Mouse (Mus musculus) c-Kit-positive CD71-positive TER-119-positive erythroid progenitor cells, embryonic 14.5 days (primary cell): ENCODE measurements around the gene Sln.

Source experiments
- DNase-seq: peaks from one replicate; pipeline ENCODE4 v3.0.0-alpha.2; 2013; ENCODE audit warnings: low spot score

The Sln gene

DNA sequence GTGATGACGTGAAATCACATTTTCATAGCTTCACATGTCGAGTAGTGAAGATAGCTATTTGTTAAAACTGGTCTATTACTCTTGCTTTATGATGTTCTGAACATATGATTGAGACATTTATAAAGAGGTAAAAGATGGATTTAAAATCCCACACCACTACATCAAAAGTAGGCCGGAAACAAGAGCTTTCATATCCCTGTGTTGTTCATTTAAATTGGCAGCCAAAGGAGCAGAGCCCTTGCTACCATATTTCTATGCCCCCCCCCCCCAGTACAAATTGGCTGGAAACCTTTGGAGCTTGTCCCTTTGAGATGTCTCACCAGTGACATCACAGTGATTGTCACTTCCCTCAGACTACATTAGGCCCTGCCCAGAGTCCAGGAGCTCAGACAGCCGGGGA, at the start of gene Sln:
Sln (plus strand) TSS at position 301 of the 400 bp plus-strand sequence.
- DNase-seq: no peak

- DNase-seq: no peak
Observed at GRCm38 (mm10) chr9:53802921-53803320, 47.0 kb upstream of the Sln start.

GRCm38 (mm10) chr9:53806496-53807086, 43.4 kb upstream of the Sln start:
- no peak for DNase-seq

DNA sequence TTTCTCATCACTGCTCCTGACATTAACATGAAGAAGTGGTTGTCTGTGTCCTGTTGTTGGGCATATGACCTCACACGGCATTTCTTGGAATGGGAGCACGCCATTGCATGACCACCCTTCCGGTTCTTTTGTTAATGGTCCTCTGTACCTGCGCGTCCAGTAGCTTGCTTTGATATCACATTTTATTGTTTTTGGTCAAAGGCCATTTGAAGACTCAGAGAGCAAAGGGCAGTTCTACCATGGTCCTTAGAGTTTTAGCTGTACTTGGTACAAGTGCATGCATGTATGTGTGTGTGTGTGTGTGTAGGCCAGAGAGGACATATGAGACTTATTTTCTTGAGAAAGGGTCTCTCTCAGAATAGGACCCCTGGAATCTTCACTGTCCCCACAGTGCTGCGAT, 36.5 kb upstream of the Sln start:
- no peak for DNase-seq

DNA sequence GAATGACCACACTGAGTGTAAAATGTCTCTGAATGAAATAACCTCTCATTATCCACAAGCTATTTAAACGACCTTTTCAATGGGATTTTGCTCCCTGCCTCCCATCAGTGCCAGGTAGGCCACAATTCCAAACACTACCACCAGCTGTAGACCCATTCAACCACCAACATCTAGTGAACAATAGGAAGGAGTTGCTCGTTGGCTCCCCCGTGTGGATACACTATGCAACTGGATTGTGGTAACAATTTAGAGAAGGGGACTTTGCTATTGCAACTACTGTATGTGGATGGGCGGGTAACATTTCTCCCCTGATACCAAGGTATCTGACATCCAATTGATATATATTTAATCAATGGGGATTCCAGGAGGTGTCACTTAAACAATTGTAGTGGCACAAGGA, 31.2 kb upstream of the Sln start:
- peak; percentile 30 for DNase-seq

DNA sequence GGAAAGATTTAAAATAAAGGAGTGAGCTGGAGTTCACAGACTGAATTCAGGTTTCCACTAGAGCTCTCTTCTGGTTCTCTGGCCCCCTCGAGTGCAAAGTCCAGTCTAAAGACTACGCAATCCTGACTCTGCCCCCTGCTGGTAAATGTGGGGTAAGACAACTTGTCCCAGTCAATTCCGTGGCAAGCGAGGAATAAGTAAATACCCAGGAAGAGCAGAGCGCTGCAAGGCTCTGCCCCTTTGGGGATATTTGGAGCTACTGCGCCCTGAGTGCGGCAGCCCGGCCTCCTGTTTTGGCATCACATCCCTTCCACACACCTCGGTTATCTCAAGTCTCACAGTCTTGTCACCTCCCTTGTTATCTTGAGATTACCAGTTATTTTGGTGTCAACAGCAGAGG, 24.6 kb upstream of the Sln start:
- DNase-seq: peak; percentile 18

DNA sequence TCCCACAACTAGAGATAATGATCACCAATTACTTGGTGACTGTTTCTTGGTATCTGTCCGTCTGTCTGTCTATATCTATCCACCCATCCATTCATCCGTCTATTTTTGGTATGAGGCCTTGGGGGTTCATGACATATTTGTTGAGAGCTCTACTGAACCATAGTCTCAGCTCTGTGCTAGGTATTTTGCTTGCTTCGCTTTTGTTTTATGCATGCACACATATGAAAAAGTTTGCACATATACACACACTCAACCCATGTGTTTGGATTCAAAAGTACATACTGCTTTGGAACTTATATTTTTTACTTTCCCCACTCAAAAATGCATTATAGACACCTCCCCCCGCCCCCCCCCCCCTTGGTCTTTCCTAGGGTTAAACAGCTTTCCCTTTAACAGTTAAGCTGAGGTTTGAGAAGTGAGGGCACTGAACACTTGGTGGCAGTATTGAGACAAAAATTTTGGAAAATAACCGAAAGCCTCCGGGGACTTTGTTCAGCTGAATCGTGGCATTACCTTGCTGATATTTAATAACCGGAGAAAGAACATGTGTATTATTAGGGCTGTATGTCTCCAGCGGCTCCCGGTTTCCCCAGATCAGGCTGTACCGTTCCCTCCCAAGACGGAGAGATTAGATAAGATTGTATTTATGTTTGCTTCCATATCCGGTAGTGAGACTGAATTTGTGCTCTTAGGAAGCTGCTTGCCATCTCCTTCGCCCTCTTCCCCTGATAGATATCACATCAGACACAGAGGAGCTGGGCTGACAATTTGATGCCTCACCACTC, 20.7 kb upstream of the Sln start:
- DNase-seq: no peak

GRCm38 (mm10) chr9:53829866-53830209, 20.1 kb upstream of the Sln start:
- DNase-seq: no peak

- DNase-seq: no peak
Observed at GRCm38 (mm10) chr9:53835039-53835438, 14.9 kb upstream of the Sln start.

- no peak for DNase-seq
Observed at GRCm38 (mm10) chr9:53835976-53836375, 14.0 kb upstream of the Sln start.

DNA sequence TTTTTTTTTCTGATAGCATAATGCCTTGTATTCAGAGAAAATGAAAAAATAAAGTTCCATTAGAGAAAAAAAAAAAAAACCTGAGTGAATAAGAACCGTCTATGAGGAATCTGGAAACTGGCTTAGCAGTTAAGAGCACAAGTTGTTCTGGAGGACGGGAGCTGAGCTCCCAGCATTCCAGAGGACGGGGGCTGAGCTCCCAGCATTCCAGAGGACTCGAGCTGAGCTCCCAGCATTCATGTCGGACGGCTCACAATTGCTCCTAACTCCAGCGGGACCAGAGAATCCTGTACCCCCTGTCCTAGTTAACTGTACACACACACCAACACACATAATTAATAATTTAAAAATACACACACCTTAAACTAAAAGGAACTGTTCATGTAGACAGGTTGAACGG, 11.1 kb upstream of the Sln start:
- no peak for DNase-seq

DNA sequence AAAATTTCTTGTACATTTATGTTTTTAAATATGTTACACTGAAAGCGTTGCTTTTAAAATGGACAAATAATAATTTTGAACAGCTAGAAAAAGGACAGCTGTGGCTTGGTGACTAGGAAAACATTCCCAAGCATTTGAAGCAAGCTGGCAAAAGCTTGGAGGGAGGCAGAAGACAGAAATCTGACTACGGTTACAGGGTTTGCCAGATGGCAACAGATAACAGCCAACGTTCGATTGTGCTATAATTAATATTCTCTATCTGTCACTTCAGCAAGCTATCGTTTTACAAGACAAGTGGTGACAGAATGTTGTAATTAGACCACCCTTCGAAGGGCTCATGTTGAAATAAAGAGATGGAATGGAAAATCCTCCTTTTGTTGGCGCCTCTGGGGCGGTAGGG, 1.4 kb upstream of the Sln start:
- DNase-seq: no peak

GRCm38 (mm10) chr9:53852158-53852557, 2.2 kb downstream of the Sln start:
- no peak for DNase-seq

- DNase-seq: no peak
Observed at GRCm38 (mm10) chr9:53853672-53854071, 3.7 kb downstream of the Sln start.

GRCm38 (mm10) chr9:53854525-53854924, 4.6 kb downstream of the Sln start:
- DNase-seq: no peak

GRCm38 (mm10) chr9:53857864-53858263, 7.9 kb downstream of the Sln start:
- DNase-seq: no peak

- no peak for DNase-seq
Observed at GRCm38 (mm10) chr9:53873239-53873638, 23.3 kb downstream of the Sln start.

DNA sequence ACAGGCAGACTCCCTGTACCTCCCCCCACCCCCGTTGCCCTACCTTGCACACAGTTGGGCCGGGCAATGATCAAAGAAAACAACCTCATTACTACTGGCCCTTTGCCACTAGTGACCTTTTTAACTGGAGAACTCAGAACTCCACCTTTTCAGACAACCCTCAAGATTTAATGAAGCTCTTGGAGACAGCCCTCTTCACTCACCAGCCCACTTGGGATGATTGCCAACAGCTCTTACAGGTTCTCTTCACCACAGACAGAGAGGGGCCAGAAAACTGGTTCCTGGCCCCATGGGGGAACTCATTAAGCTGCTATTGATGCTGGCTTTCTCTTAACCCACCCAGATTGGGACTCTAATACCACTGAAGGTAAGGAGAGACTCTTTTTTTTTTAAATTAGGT, 27.5 kb downstream of the Sln start:
- DNase-seq: no peak

GRCm38 (mm10) chr9:53883588-53884280, 33.8 kb downstream of the Sln start:
- DNase-seq: no peak

DNA sequence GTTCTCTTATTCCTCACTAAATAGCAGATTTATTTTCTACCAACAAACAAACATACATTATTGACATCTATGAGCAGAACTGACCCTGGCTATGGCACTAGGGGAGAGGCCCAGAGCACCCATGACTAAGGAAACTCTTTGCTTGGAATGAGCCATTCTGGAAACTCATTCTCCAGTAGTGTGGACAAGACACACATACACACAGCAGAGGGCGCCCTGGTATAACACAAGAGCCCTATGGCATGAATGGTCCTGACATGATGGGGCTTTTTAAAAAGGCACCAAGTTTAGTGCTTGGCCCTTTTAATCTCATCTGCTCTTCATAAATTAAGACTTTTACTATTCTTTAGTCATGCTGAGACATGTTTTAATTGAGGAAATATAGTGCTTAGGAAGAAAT, 40.1 kb downstream of the Sln start:
- DNase-seq: no peak

DNA sequence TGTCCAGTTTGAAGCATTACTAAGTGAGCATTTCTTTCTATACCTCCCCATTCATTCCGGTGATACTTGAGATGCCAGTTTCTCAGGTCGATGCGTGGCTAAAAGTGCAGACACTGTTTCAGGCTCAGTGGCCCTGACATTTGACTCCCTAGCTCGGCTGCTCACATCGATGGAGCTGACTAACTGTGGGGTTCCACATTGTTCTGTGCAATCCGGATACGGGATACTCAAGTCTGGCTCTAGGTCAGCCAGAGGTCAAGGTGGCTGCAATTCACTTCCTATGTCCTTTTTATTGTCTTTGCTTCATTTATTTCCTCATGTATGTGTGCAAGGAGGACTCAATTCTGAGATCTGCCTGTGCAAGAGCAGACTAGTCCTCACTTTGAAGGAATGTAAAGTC, 45.9 kb downstream of the Sln start:
- no peak for DNase-seq

- DNase-seq: no peak
Observed at GRCm38 (mm10) chr9:53899836-53900235, 49.9 kb downstream of the Sln start.

DNA sequence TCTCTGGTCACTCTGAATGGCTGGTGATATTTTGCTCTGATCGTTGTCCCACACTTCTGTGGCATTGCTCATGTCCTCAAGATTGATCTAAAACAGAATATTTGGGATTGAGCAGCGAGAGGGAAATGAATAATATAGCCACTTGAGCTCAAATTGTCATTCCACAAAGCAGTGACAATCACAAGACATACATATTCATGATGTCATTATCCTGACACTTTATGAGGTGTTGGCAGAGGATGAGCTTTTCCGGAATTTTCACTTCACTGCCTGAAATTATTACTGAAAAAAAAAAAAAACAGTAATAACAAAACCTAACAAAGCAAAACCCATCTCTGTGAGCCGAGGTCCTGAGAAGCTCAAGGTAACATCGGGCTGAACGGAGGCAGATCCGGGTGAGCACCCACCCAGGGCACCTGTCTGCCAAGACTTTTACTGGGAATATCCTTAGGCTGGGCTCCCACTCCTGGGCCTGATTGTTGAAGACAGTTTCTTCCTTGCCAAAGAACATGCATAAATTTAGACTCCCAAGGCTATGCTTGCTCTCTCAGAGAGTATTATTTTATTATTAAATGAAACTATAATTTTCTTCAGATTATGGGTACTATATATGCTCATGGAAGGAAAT, 53.4 kb downstream of the Sln start:
- no peak for DNase-seq
